Mouse (Mus musculus): ENCODE results near the gene Sipa1l3.

GRCm38 (mm10) chr7:29354161-29354560 is 164.3 kb downstream of the Sipa1l3 start:
- TF ChIP-seq CTCF (IDR thresholded peaks at IDR 0.05; ENCODE audit: extremely low read depth, insufficient read depth, insufficient read length, insufficient replicate concordance), result no peak
- no peak for TF ChIP-seq POLR2A (IDR thresholded peaks at IDR 0.05; ENCODE audit: low read depth, low read length)

Measured in spleen, adult 2 months (tissue).